Mouse (Mus musculus) cerebellum, postnatal 4 days (tissue): Measurements from ENCODE around the gene Rasa2.
"Not testable (repeated sequence)": the region's sequence is repeated elsewhere in the genome, so short reads cannot be mapped to it uniquely, and the experiment has no call there.

Experiments used
- DNase-seq, 2 experiments: peaks; one replicate each; pipeline ENCODE4 v3.0.0; 2022; ENCODE audit warnings: low spot score in 2 of 2, mixed read lengths in 1 of 2

Rasa2 gene

GRCm38 (mm10) chr9:96589346-96589745, 42.1 kb downstream of the Rasa2 start:
- no peak for DNase-seq

GRCm38 (mm10) chr9:96583496-96583895, 47.9 kb downstream of the Rasa2 start:
- no peak for DNase-seq

DNA sequence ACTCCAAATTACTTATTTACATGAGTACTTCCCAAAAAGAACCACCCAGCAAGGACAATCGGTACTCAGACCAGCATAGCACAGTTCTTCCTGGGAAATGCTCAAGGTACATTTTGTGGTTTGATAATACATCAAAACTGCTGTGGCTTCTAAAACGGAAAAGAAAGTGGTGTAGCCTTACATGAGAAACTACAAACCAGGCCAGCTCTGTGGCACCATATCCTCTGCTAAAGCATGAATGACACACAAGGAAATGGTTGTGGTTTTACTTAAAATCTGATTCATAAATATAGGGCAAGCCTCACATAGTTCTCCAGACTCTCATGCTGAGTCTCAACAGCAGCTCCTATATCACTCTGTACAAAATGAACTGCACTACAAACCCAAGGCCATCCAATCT, 48.3 kb downstream of the Rasa2 start:
- DNase-seq: no peak

DNA sequence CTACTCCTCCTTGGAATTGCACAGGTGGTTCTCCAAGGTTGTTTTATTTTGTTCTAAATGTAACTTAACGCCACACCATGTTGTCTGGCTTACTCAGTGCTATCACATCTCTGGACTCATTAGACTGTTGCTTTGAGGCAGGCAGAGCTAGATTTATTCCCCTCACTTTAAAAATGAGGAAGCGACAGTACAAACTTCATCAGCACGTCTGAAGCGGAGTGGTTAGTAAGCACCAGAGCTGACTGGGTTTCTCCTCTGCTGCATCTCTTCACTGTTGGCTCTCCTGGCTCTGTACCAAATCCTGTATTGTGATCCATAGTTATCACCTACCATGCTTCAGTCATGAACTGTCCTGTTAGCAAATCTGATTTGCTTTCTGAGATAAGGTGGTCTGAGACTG, 53.2 kb downstream of the Rasa2 start:
- DNase-seq: no peak

GRCm38 (mm10) chr9:96577674-96578073, 53.7 kb downstream of the Rasa2 start:
- DNase-seq: no peak

DNA sequence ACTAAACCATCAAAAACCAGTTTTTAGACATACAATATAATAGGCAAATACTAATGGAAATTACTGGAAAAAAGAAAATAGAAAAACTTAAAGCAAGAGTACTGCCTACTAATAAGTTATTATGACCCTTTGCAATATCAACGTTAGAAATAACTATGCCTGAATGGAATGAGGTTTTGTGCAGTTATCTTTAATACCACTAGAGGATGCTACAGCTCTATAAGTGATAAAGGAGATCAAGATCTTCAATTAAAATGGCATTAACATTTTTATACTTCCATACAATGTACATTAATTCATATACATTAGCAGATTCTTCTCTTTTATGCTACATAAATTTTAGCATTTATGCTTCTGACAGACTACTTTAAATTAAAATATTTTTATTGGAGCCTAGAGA, 58.2 kb downstream of the Rasa2 start:
- DNase-seq: no peak

DNA sequence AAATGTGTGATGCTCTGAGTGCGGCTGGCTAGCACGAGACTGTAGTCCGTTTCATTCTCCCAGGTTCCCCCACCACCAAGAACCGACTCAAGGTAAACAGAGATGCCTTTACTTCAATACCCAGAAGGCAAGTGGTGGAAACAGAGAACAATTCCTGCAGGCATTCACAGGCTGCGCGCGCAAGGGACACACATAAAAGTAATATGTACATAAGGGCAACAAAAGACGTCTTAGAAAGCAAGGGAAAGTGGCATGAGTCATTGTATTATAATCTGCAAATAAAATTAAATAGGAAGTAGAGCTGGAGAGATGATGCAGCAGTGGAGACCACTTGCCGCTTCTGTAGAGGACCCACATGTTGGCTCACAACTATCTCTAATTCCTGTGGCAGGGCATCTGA, 58.7 kb downstream of the Rasa2 start:
- DNase-seq: no peak

GRCm38 (mm10) chr9:96566470-96566996, 64.9 kb downstream of the Rasa2 start:
- no peak for DNase-seq

DNA sequence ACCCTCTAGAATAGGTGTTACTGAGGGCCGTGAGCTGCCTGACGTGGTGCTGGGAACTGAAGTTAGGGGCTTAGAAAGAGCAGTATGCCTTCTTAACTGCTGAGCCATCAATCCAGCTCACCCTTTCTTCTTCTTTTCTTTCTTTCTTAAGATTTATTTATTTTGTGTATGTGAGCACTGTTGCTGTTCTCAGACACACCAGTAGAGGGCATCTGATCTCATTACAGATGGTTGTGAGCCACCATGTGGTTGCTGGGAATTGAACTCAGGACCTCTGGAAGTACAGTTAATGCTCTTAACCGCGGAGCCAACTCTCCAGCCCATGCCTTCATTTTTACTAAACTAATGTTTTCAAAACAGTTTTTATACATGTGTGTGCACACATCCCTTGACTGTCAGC, 67.9 kb downstream of the Rasa2 start:
- DNase-seq: no peak

- DNase-seq: no peak
Observed at GRCm38 (mm10) chr9:96559148-96559547, 72.3 kb downstream of the Rasa2 start.

DNA sequence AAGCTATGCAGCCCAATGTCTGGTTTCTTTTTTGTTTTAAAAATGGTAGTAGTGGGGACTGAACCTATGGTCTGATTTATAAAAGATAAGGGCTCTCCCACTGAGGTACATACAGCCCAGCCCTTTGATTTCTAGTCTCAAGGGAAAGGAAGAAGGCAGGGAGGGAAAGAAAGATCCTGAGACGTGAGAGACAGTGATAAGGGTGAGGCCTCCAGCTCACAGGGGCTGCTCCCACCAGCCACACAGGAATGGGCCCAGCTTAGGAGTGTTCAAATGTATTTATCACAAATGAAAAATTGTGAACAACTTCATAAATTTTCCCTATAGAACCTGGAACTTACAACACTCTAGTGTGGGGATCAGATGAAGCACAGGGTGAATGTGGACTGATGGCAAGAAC, 72.8 kb downstream of the Rasa2 start:
- DNase-seq: no peak

DNA sequence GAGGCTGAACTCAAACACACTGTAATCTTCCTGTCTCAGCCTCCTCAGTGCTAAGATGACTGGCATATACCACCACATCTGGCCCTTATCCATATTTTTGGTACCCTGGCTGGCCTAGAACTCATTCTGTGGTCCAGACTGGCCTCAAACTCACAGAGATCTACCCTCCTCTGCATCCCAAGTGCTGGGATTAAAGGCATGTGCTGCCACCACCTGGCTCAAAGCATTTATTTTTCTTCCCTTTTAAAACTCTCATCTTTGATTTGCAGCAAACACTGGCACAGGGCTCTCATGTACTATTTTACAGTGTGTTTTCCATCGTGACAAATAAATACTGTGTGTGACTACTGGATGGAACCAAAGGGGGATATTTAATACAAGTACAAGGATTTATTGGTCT, 77.3 kb downstream of the Rasa2 start:
- DNase-seq: no peak

GRCm38 (mm10) chr9:96545410-96545809, 86.0 kb downstream of the Rasa2 start:
- DNase-seq: no peak

DNA sequence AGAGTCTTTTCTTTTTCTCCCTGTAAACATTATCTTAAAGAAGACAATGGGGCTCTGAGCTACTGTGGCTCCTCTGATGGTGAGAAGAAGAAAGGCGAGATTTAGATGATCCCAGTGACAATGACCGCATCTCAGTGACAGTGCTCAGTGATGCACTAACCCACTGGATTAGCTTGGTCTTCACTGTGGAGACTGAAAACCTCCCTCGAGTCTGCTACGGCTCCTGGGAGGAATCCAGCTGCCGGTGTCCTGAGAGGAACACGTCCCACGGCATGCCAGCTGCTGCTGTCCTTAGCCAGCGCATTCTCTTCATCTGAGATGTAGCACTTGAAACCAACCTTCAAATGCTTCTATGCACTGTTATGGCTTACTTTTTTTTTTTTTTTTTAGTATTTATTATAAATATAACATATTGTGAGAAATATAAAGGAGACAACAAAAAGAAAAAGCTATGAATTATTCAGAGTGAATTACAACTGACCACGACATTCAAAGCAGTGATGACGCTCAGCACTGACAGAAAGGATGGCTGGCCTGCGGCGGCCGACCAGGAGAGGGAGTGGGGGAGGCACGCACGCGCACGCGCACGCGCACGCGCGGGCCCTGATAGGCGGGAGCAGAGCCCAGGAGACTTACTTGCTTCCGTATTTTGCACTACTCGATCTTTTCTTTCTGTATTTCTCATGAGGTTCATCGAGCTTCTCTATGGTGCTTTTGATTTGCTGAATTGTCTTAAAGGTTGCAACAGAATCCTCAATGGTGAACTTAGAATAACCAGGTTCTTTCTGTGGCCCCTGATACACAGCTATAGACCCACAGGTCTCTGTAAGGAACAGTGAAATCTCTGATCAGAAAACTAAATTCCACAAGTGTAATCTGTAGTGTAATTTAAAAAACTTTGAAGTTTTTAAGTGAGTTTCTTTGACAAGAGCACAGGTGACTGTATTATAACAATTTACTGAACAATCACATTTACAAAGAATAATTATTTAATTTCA, 87.5 kb downstream of the Rasa2 start:
- DNase-seq: peak in 1 of 2 experiments; percentile 61

GRCm38 (mm10) chr9:96538916-96539315, 92.5 kb downstream of the Rasa2 start:
- DNase-seq: no peak

- DNase-seq: no peak
Observed at GRCm38 (mm10) chr9:96537615-96537919, 93.8 kb downstream of the Rasa2 start.

DNA sequence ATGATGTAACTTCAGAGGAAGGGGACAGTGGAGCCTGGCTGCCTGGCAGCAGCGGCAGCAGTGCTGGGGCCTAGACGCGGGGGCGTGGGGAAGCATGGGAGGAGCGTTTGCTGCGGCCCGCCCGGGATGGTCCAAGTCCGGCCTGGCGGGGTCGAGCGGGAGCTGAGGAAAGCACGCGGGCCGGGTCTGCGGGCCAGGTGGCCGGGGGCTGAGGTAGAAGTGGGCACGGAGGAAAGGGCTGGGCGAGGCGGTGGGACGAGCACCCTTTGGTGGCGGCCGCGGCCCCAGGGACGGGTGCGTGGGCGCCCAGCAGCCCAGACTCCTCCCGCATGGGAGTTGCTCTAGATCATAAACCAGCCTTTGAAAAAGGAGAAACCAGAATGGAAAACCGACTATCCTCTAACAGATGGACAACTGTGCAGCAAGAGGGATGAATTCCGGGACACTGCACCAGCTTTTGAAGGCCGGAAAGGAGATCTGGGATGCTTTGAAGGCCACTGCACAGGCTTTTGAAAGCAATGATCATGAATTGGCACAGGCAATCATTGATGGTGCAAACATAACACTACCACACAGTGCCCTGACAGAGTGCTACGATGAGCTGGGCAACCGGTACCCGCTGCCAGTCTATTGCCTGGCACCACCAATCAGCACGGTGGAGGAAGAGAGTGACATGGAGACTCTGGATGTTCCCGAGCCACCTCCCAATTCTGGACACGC, 94.4 kb downstream of the Rasa2 start:
- DNase-seq: peak in 1 of 2 experiments; percentile 23

DNA sequence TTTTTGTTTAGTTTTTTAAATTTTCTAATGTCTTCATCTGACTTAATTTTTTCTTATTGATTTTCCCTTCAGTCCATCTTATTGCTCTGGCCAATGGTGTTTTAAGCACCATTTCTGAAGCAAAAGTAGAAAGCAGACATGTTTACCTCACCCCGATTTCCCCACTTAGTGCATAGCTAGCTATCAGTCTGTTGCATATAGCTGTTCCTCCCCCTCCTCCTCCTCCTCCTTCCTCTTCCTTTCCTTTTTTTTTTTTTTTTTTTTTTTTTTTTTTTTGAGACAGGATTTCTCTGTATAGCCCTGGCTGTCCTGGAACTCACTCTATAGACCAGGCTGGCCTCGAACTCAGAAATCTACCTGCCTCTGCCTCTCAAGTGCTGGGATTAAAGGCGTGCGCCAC, 95.3 kb downstream of the Rasa2 start:
- not testable (repeated sequence) for DNase-seq

- DNase-seq: no peak
Observed at GRCm38 (mm10) chr9:96535431-96535830, 96.0 kb downstream of the Rasa2 start.

DNA sequence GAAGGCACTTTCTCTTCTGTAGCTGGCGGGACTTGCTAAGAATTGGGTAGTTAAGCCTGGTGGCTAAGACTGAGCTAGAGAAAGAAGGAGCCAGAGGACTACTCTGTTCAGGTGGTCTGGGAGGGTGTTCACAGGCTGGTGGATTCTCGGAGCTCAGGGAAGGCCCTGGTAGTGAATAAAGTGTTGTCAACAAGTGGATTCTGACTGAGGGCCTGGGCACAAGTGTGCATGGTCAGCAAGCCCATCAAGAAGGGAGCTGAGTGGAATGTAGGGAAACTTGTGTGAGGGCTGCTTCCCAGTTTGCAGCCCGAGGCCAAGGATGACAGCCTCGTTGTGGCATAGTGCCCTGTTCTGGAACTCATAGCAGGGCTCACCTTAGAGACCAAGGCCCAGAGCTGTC, 97.2 kb downstream of the Rasa2 start:
- no peak for DNase-seq

GRCm38 (mm10) chr9:96533476-96533875, 97.9 kb downstream of the Rasa2 start:
- DNase-seq: no peak

- DNase-seq: no peak
Observed at GRCm38 (mm10) chr9:96532531-96532930, 98.9 kb downstream of the Rasa2 start.

GRCm38 (mm10) chr9:96530674-96531081, 100.7 kb downstream of the Rasa2 start:
- DNase-seq: no peak
